Mouse (Mus musculus) urinary bladder, postnatal 25 days (tissue): ENCODE measurements around the gene Fbxo36.

Experiments
- DNase-seq: peaks from one replicate; pipeline ENCODE4 v3.0.0; 2022; ENCODE audit warnings: low spot score

Fbxo36 gene

DNA sequence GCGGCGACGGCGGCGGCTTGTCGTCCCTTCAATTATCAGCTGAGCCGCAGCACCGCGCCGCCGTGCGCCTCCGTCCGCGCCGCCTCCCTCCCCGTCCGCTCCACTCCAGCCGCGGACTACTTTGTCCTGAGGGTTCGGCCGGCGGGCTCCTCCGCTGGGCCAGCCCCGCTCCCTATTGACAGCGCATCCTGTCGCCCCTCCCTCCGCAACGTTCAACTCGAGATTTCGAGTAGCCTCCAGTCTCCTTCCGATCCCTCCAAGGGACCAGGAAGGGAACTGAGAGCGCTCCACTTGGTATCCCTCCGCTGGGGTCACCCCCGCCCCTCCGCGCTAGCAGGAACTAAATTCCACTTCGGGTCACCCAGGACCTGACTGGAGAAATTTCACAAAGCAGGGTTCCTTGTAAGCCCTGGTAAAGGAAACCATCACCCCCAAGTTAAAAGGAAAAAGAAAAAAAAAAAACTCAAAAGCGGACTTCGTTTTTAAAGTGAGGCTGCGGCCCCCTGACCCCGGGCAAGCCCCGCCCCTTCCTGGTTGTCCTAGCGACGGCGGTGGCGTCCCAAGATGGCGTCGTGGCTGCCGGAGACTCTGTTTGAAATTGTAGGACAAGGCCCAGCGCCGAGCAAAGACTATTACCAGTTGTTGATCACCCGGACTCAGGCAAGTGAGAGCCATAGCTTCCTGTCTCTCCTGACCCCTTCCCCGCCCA, at the start of gene Fbxo36:
Fbxo36 (plus strand) TSS at position 533 of the 709 bp plus-strand sequence.
- DNase-seq = peak; percentile 93

DNA sequence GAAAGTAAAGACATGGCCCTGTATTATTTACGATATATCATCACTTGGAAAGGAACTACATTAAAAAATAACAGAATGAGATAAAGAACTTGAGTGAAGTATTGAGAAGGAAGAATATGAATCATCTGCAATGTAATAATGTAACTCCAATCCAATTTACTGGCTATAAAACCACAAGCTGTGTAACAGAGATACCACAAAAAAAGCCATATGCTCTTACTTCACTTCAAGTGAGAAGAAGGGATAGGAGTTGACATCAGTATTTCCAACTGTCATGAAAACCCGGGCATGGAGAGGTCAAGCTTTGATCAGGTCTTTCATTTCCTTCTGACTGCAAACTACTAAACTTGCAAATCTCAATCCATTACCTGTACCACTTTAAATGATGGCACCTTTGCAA, 48.2 kb upstream of the Fbxo36 start:
- DNase-seq = no peak

DNA sequence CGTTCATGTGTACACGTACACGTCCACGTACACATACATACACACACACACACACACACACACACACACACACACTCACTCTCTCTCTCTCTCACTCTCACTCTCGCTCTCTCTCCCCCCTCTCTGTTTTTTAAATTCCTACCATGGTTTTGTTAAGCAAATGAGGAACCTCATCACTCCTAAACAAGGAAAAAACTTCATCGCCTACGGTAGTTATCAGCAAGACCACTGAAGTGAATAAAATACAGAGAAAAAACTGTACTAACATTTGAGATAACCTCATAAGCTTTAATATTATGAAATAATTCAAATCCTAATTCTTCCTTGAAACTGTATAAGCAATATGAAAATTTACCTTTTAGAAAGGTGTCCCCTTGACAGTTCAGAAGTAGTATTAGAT, 44.3 kb upstream of the Fbxo36 start:
- no peak for DNase-seq

DNA sequence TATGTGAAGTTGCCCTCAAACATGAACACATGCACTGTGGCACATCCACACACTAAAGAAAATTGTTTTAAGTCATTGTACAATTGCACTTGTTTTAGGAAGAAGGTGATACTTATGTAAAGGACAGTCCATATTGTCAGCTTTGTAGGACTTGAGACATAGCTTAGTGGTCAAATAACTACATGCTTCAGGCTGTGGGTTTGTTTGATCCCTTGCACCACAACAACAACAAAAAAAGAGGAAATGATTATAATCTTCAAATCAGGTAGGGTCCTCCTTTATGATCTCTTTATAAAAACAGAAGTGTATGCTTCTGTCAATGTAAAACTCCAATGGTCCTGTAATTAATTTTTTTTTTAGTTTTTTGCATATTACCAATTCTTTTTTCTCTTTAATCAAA, 40.5 kb upstream of the Fbxo36 start:
- no peak for DNase-seq

DNA sequence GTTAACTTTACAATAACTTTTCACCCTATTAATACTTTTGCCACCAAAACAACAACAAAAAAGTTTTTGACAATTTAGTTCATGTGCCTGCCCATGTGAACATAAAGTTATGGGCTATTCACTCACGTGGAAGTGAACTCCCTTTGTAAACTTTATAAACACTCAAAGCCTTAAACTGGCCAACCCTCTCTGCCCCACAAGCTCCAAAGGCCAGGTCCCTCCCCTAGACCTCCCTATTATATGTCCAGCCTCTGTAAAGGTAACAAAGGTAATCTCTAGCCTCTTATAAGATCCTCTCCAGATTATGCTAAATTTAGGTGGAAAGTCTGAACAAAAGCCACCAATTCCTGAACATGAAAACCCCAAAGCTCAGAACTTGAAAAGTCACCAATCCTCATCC, 35.9 kb upstream of the Fbxo36 start:
- no peak for DNase-seq

DNA sequence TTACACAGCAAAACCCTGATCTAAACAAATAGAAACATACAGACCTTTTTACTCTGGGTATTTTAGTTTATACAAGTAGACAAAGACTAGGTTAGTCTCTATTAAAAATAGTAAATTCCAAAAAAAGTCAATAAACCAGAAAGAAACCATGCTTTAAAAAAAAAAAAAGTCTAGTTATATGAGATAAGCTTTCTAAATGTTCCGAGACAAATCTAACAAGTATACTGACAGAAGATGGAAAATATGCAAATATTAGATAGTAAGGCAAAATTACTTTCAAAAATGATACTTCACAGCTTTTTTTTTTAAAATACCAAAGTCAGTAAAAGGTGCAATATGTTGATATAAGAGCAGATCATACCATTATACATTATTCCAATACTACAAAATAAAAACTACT, 22.0 kb upstream of the Fbxo36 start:
- DNase-seq = no peak

DNA sequence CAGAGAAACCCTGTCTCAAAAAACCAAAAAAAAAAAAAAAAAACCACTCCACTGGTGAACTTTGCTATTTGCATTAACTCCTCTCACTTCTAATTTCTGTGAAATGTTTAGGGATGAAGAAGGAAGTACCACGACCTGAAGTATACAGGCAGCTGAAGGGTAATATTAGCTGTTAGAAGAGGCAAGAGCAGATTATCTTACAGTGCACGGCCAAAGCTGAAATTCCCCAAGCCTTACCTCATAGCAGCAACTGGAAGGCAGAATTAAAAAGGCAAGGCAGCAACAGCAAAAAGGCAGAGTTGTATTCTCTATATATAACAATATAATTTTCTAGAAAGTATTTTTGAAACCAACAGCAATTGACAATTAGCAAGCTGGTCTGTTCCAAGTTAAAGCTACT, 14.6 kb upstream of the Fbxo36 start:
- DNase-seq = no peak

DNA sequence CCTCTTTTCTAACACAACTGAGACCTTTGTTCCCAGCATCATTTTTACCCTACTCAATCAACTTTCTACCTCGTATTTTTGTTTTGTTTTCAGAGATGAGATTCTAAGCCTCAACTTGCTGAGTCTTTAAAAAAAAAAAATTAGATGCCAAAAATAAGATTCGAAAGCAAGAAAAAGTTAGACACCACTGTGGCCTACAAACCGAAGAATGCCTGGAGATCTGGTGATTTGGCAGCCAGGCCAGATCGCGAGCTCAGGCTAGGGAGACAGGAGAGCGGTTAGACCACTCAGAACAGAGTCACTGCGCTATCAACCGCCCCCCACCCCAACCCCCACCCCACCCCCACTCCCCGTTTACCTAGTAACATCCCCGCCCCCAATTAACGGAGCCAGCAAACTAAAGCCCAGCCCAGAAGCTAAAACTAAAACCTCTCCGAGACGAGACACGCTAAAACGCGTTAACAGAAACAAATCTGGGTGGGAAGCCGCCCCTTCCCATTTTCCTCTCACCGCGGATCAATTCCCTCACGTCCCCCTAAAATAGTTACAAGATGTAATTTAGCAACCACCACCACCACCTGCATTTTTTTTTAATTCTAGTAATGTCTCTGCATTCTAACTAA, 2.0 kb upstream of the Fbxo36 start:
- no peak for DNase-seq

DNA sequence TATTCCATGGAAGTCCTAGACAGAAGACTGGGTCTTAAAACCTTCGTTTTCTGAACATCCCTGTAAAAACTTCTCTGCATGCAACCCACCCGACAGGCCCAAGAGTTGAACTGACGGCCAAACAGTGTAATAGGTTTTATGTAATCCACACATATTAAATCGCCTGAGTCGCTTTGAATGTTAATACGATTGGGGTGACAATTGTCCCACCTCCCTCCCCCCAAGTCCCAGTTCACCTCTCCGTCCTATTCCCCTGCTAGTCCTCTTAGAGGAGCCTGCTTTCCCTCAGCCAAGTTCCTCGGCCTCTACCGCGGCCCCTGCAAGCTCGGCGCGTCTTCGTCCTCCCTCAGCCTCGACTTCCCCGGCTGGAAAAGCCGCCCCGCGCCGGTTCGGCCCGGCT, 1.5 kb upstream of the Fbxo36 start:
- no peak for DNase-seq

DNA sequence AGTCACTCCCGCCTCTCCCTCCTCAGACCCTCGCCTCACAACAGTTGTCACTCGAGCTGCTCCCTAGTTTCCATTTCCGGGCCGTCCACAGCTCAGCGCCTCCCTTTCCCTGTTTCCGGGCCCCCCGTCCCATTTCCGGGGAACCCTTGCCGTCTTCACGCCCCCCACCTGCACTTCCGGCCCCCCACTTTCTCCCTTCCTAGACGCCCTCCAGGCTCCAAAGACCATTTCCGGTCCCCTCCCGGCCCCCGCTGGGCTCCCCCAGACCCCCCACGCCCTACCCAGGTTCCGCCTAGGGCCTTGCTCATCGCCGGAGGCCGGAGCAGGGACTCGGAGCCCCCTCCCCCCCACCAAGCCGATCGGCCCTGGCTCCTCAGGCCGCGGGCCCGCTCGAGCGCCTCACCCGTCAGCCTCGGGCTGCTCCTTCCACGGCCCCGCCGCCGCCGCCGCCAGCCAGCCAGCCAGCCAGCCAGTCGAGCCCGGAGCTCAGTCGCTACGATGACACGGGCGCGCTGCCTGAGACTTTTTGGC, 955 bp upstream of the Fbxo36 start:
- DNase-seq = peak; percentile 55

DNA sequence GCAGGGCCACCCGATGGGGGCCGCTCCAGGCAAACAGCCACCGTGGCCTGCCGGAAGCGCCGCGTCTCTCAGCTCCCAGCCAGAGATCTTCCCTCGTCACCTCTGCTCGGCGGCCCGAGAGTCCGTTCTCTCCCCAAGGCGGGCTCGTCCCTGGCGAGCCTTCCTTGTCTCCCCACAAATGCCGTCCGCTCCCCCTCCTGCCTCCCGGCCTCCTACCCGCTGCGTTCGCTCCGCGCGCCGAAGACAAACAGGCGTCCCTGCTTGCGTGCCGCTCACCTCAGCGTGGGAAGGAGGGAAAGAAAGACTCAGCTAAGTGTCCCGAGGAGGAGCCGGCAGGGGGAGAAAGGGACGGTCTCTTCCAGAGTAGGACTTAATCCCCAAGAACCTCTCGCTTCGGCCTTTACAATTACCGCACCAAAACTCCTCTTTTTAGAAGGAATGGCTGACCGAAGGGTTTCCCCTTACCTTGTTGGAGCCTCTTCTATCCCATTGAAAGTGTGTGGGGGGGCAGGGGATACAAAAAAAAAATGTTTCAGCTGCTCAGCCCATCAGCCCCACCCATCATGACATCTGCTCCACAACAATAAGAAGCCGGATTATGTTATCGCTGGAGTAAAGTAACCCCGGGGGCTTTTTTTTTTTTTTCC, 500 bp downstream of the Fbxo36 start, which contains the start of gene Trip12:
Trip12 (minus strand) TSS at position 499 of the 647 bp plus-strand sequence.
- DNase-seq = no peak

DNA sequence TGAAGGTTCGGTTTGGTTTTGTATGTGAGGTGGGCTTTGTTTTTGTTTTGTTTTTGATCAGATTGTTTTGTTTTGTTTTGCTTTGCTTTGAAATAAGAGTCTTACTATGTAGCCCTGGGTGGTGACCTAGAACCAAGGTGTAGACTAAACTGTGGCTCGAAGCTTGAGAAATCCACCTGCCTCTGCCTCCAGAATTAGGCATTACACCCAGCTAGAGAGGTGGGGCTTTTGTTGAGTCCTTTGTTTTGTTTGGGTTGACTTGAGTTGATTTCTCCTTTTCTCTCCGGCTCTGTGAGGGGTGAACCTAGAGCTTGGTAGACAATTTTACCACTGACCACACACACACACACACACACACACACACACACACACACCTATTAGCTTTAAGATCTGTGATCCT, 1.4 kb downstream of the Fbxo36 start:
- no peak for DNase-seq

DNA sequence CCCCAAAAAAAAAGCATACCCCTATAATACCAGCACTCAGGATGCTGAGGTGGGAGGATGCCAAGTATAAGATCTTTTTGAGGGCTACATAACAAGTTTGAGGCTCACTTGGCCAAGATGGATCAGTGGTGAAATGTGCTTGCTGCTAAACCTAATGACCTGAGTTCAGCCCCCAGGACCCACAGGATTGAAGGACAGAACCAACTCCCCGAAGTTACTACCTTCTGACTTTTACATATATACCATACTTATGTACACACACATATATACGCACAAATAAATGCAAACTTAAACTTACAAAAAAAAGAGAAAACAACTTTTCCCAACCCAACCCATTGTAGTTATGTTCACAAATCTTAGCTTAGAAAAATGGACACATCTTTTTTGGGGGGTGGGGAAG, 3.7 kb downstream of the Fbxo36 start:
- DNase-seq = no peak

DNA sequence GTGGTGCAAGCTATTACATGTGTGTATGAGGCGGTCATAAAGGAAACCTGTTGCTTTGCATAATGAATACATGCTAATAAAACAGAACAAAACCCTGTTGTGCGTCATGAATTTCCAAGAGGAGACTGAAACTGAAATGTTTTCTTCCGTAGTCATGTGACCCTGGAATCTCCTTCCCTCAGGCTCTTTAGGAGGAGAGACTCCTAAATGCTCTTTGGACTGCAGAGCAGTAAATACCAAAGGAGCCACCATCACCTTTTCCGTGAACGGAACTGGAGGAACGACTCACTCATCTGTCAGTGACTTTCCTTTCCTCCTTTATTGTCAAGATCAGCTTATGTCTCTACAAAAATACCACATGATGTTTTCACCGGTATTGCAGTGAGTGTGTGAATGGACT, 8.1 kb downstream of the Fbxo36 start:
- DNase-seq = no peak

DNA sequence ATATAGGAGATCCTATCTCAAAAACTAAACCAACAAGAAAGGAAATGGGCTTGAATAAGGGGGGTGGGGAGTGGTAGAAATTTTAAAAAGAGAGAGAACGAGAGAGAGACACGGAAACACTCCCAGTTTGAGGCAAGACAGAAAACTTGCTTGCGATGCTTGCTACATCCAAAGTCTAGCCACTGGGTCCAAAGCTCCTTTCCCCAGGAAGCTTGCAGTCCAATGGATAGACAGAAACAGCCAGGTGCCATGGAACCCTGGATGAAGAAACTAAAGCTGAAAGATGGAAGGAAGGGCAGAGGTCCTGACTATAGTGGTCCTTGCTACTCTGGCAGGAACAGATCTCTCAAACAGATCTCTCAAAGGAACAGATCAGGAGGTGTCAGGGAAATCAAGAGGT, 8.7 kb downstream of the Fbxo36 start:
- no peak for DNase-seq

DNA sequence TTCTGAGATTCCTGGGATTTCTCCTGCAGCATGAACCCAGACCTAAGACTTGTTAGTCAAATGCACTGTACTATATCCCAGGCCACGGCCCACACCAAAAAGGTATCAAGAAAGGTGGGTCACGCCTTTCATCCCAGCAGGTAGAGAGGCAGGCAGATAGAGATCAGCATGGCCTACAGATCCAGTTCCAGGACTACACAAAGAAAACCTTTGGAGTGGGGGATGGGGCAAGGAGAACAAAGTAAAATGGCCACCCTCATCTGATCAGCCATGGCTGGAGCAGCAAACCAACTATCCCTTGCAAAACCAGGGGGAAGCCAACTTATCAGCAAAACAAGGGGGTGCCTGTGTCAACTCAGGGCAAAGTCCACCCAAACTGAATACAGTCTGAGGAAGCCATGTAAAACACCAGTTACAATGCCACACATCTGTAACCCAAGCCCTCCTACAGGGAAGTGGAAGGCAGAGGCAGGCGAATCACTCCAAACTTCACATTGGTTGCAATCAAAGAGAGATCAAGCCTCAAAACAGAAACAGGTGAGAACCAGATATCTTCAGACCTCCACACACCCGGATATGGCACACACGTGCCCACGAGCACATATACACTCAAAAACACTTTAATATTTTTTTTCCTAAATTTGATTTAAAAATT, 9.3 kb downstream of the Fbxo36 start:
- DNase-seq = no peak

DNA sequence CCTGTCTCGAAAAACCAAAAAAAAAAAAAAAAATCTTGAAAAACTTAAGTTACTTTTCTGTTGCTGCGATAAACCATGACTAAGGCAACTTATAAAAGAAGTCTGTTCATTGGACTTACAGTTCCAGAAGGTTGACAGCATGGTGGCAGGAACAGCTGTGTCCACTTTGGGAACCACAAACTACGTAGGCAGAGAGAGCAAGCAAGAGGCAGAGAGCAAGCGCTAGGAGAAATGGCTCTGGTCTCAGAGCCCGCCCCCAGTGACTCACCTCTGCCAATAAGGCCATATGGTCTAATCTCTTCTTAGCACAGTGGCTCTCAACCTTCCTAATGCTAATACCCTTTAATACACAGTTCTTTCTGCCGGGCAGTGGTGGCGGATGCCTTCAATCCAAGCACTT, 10.2 kb downstream of the Fbxo36 start:
- DNase-seq = no peak

DNA sequence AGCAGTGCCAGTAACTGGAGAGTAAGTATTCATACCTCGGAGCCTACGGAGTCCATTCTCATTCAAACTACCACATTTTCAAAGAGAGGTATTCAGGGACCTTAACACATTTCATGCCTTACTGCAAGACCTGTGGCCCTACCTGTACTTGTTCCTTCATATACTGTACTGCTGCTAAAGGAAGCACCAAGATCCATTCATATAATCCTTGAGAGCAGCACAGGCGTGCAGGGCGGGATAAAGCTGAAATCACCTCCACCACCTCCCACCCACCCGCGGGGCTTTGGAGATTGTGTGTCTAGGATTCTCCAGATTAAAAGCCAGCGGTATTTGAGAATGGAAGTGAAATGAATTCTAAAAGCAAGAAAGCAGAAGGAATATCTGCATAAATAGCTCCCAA, 10.8 kb downstream of the Fbxo36 start:
- DNase-seq = no peak

DNA sequence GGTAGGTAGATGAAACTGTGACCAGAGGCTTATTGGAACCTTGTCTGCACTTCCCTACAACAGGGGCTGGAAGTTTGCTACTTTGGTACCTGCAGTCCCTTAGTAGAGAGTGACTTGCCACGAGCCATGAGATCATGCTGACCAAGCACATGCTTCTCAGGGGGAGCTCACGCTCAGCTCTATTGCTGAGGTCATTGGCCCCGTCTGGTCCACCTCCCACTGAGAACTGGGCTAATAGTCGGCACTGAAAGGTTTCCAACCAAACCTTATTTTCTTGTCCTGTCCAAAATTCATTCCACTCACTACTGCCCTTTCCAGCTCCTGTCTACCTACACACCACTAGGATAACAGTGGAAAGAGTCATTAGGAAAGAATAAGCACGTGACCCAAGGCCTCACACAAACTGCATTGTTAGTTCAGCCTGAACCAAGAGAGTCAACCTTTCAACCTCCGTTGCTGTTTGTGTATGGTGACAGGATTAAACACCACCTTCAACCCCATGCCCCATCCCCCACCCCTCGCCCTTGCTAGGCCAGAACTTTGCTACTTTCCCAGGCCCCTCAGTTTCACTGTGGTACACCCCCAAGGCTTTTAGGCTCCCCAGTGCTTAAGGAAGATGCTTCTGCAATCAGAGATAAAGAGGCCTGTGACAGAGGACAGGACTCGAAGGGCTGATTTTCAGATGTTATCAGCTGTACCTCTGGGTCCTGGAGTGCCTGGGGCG, 12.0 kb downstream of the Fbxo36 start:
- no peak for DNase-seq

DNA sequence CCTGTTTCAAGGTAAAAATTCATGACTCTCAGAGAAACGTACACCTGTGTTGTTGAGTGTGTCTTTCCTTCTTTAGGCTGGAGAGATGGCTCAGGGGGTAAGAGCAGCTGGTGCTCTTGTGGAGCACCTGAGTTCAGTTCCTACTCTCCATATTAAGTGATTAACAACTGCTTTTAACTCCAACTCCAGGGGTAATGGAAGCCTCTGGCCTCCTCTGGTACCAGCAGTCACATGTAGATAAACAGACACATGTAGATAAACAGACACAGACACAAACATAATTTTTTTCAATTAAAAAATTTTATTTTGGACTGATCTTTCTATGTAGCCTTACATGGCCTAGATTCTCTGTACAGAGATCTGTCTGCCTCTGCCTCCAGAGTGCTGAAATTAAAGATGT, 14.1 kb downstream of the Fbxo36 start:
- no peak for DNase-seq

DNA sequence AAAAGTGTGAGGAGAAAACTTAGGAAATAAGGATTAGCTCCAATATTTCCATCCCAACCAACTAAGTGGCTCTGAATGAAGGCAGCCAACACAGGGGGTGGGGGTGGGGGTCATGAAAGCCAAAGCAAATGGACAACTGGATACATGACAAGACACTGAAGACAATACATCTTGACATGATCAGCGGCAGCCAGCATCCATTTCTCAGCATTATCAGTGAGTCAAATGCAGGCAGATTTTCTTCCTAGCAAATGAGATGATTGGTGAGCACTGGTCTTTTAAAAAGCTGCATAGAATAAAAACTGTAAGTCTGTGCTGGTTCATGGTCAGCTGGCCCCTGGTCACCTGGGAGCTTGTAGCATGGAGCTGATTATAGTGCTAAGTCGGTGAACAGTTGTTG, 15.3 kb downstream of the Fbxo36 start:
- no peak for DNase-seq

DNA sequence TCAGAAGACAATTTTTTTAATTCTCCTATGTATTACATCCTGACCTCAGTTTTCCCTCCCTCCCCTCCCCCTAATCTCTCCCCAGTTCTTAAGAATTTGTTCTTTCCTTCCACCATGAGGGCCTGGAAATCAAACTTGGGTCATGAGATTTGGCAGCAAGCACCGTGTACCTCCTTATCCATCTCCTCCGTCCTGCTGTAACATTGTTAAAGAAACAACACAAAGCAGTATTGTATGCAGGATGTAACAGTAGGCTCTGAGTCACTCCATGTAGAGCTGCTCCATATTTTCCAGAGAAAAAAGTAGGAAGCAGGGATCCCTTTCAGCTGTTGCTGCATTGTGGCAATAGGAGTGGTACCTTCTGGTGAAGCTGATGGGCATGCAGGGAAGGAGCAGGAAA, 16.1 kb downstream of the Fbxo36 start:
- DNase-seq = no peak
